Mouse (Mus musculus) right cerebral cortex, postnatal 4 days (tissue): ENCODE data around the gene Cryba2.

Experiments
- DNase-seq: peaks from one replicate; pipeline ENCODE4 v3.0.0-alpha.2; 2022

The Cryba2 gene

DNA sequence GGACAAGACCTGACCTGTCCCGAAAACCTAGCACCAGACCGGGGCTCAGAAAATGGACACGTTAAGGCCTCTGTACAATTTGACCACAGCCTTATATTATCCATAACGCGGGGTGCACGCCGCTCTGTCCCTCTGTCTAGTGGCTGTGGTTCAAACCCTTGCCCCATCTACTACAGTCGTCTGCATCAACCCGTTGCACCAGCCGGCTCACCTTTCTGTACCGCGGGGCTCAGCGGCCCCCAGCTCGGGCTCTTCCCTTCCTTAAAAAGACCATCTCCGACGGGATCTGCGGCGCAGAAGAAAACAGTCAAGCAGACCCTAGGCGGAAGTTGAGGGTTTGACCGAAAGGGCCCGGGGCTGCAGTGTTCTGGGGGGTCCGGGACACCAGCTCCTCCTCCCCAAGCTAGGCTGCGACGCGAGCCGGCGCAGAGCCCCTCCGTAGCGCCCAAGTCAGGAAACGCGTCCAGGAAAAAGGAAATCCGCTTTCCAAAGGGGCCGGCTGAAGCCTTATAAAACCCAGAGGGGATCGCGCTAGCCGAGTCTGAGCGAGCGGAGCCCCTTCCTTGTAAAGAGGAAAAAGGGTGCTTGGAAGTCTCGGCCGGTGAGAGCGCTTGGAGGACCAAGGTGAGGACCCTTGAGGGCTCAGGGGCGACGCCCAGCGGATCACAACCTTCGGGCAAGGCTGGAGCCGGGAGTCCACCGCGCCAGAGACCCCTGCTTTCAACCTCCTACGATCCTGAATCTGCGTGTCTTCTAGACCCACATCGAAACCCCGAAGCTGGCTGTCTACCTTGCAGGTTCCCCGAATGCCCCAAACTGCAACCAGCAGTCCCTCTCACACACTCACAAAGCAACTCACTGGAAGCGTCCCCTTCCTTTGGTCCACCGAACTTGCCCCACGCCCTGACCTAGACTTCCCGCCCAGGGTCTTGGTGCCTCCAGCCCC, 8.5 kb downstream of the Cryba2 start:
- no peak for DNase-seq

DNA sequence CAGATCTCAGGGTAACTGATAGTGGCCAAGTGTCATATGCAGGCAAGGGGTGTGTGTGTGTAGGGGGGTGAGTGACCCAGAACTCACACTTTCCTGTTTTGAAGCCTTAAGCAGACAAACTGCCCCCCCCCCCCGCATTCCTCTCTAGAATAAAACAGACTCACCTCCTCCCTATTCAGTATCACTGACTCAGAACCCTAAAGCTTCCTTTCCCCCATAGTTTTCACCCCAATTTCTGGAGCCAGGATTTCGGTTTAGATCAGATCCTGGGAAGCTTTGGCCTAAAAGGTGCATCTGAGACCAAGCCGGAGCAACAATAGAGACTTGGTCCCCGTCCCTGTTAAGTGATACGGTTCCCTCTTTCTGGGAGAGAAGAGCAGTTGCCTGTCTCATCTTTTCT, 9.5 kb downstream of the Cryba2 start:
- DNase-seq, result no peak

DNA sequence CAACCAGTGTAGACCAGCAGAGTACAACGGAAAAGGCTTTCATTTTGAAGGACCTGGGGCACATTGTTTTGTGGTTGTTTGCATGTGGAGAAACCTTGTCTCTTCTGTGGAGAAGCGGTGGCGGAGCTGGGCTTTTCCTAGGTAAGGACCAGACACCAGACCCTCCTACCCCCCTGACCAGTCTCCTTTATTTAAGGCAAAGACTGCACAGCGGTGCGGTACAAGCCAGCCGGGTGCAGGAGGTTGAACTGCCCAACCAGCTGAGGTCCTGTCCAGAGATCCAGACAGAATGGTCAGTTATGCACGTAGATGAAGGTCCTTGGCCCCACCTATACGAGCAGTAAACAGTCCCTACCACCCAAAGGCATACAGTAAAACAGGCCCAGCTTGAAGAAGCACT, 10.1 kb downstream of the Cryba2 start:
- no peak for DNase-seq

DNA sequence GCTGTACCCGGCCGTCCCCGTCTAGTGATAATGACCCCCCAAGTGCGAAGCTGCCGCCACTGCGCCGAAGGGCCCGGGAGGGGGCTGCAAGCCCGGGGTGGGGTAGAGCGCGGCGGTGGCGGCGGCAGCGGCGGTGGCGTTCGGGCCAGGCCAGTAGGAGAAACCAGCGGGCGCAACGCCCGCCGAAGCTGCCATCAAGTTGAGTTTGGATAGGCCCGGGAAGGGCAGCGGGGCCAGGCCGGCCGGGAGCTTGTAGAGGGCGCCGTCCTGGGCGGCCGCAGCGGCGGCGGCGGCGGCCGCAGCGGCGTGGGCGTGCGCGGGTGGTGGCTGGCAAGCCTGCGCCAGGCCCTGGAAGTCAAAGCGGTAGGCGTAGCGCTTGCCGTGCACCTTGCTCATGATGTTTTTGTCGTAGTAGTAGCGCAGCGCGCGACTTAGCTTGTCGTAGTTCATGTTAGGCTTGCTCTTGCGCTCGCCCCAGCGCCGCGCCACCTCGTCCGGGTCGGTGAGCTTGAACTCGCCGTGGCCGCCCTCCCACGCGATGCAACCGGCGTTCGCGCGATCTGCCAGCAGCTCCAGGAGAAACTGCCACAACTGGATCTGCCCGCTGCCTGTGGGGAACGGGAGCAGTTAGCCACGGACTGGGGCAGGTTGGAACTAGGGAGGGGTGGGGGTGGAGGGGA, 10.7 kb downstream of the Cryba2 start:
- DNase-seq, result no peak

DNA sequence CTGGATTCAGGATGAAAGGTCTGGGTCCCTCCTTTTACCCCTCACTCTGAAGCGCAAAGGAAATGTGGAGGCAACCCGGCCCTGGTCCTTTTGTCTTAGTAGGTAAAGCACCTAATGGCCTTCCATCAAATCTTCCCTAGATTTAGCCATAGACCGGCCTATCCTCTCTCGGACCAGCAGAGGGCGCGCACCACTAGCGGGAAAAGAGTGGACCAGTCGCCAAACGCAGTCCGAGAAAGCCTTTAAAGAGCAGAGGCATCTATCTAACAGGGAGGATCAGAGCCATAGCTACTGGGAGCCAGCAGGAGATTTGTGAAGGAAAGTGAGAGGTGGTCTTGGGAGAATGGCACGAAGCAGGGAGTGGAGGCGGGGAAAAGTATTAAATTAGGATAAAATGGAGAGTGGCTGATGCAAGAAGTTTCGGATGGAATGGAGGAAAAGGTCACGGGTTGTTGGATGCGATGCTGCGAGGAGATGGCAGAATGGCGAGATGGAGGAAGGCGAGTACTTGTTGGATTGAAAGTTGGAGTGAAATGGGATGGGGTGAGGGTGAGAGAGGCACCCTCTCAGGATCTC, 12.1 kb downstream of the Cryba2 start:
- DNase-seq, result peak; percentile 86

DNA sequence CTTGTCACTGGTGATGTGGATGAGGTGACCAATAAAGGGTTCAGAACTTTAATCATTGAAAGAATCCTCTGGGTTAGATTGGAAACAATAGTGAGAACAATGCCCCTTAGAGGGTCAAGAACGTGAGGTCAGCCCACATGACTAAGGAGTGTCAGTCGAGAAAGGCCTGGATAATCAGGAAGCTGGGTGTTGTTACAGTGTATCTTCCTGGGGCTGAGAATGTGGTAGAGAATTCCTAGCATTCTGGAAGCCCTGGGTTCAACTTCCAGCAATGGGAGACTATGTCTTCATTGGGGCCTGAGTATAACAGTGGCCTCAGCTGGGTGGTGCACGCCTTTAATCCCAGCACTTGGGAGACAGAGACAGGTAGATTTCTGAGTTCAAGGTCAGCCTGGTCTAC, 15.7 kb downstream of the Cryba2 start:
- DNase-seq, result no peak

DNA sequence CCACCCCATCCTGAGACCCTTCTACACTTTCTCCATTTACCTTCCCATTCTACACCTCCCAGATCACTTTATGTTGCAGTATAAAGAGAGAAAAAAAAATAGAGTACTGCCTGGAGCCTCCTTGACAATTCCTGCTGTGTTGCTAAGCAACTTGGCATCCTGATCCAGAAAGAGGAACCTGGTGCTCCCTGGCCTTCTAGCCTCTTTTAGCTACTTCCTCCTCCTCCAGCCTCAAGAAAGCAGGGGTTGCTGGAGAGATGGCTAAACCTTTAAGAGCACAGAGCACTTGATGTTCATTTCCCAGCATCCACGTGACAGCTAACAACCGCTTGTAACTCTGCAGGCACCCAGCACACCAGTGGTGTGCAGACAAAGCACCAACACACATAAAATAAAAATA, 20.7 kb downstream of the Cryba2 start:
- DNase-seq, result no peak

DNA sequence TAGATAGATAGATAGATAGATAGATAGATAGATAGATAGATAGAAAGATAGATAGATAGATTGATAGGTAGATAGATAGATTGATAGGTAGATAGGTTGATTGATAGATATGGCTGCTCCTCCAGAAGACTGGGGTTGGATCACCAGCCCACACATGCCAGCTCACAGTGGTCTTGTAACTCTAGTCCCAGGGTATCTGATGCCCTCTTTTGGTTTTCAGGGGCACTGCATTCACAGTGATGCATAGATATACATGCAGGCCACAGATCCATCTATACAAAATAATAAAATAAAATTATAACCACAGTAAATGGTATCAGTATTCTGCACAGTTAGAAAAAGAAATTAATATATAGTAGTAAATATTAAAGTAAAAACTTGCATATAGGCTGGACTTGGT, 31.2 kb downstream of the Cryba2 start:
- no peak for DNase-seq

DNA sequence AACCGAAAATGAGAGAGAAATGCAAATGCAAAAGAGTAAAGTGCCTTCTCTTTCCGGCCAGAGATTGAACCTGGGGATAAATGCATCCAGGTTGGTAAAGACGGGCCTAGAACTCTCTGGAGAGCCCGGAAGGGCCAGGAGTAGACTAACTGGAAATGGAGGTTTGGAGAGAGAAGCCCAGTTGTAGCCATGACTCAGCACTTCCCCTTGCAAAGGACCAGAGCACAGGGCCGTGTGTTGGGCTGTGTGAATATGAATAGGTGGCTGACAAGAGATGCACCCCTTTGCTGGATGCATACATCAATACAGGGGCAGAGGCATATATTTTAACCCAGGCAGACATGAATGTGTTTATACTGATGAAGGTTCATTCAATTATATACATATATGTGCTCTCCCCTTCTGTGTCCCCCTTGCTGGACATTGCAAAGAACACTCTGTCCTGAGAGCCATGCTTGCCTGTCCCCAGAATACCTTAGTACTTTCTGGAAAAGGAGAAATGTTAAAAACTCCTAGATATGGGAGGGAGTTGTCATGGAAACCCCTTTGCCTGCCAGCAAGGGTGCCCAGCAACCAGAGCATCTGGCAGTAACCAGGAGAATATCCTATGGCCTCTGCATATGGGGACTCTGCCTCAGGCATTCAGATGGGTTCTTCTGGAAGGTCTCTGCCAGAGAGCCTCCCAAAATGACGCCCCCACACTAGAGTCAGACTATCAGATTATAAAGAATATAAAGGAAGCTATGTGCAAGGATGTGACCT, 33.5 kb downstream of the Cryba2 start:
- no peak for DNase-seq

DNA sequence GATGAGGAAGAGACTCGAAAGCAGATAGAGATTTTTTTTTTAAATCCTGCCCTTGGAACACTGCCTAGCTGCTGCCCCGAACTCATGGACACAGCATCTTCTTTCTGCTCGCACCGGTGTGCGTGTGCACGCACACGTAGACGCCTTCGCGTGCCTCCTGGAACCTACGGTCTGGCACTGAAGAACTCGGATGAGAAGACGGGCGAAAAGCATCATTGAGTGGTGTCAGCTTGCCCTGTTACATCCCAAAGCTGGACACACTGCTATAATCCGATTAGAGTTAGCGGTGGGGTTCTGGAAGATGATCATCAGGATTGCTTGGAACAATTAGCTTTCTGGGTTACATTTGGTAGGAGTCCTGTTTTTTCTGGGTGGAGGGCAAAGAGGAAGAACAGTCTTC, 34.1 kb downstream of the Cryba2 start:
- no peak for DNase-seq

DNA sequence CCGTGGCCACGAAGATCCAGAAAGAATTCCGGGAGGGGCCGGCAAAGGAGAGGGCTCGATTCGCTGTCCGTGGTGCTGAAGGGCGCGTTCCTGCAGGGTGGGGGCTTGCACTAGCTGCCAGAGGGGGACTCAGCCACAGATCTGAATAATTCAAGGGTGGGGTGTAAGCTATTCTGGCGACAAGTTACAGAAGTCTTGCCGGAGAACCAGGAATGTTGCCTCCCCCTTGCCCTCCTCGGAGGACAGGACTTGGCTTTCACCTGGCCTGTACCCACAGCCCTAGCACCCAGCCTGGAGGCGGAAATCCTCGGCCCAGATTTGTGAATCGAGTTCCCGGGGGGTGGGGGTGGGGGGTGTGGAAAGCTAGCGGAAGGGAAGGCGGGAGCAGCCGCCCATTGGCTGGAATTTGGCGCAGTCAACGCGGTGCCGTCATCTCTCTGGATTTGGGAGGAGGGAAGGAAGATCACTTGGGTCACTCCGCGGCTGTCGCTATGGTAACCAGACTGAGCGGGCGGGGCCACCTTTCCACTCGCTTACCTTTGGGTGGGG, 34.7 kb downstream of the Cryba2 start:
- peak; percentile 83 for DNase-seq

DNA sequence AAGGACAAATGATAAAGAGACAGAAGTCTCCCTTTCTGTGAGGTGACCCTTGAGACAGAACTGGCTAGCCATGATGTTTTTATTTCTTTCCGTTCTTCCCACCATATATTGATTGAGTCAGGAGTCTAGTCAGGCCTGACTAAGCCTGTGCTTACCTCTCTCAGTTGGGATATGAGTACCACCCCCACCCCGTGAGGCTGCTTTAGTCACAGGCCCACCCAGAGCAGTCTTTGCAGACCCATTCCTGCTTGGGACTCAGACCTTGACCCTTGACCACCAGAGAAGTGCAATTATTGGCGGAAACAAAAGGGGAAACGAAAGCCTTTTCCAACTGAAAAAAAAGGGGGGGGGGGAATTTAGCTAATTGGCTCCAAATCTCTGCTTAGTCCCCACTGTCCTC, 35.3 kb downstream of the Cryba2 start:
- DNase-seq, result no peak

DNA sequence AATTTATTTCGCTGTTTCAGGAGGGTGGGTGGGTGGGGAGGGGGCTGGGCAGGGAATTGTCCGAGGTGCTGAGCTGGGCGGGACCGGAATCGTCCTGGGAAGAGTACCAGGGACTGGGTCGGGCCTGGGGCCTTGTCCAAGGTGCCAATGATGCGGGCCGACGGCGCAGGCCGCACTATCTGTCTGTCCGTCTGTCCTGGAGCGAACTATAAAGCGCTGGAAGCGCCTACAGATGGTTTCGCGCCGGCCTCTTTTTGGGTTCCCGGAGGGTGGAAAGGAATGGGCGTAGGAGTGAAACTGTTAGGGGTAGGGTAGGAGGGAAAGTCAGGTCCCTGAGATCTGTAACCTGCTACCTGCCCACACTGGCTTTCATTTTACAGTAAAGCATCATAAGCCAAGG, 35.7 kb downstream of the Cryba2 start:
- DNase-seq, result no peak

DNA sequence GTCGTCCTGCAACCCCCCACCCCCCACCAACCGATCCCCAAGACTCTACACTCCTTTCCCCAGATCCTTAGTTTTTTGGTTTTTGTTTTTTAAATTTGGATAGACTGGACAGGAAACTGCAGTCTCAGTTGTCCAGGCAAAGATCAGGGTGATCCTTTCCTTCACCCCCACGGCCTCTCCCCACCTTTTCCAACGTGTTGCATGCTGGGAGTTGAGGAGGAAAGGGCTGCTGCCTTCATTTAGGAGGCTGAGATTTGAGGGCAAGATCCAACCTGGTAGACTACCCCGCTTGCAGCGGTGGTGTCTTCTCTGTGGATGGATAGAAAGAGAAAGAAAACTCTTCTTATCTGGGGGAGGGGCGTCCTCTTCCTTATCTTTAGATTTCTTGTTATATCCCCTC, 36.2 kb downstream of the Cryba2 start:
- DNase-seq, result no peak

DNA sequence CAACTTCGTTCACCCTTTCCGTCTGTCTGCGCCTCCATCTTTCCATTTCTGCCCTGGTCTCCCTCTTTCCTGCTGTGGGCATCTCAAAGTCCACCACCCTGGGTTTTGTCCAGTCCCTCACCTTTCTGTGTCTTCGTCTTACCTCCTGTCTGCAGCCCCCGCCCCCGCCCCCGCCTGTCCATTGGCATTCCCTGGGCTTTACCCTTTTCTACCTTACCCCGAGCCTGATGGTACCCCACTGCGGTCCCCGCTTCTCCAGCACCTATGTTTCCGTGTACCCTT, 36.6 kb downstream of the Cryba2 start:
- DNase-seq, result no peak

DNA sequence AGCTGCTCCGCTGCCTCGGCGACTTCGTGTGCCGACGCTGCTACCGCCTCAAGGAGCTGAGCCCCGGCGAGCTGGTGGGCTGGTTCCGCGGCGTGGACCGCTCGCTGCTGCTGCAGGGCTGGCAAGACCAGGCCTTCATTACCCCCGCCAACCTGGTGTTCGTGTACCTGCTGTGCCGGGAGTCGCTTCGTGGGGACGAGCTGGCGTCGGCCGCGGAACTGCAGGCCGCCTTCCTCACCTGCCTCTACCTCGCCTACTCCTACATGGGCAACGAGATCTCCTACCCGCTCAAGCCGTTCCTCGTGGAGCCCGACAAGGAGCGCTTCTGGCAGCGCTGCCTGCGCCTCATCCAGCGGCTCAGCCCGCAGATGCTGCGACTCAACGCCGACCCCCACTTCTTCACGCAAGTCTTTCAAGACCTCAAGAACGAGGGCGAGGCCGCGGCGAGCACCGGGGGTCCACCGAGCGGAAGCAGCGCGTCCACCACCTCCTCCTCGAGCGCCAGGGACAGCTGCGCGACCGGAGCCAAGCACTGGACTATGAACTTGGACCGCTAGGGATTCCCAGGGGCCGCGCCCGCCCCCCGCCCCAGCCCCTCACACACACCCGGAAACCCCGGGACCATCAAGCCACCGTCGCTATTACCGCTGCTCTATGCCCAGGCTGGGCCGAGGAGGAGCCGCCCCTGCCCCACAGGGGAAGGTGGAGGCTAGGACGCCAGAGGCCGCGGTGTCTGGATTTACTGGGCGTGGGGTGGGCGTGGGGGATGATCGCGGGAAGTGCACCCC, 37.1 kb downstream of the Cryba2 start:
- peak; percentile 44 for DNase-seq

DNA sequence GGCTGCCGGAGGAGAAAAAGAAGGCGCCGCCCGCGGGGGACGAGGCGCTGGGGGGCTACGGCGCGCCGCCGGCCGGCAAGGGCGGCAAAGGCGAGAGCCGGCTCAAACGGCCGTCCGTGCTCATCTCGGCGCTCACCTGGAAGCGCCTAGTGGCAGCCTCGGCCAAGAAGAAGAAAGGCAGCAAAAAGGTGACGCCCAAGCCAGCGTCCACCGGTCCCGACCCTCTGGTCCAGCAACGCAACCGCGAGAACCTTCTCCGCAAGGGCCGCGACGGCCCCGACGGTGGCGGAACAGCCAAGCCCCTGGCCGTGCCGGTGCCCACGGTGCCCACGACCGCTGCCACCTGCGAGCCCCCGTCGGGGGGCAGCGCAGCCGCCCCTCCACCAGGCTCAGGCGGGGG, 37.8 kb downstream of the Cryba2 start:
- no peak for DNase-seq

DNA sequence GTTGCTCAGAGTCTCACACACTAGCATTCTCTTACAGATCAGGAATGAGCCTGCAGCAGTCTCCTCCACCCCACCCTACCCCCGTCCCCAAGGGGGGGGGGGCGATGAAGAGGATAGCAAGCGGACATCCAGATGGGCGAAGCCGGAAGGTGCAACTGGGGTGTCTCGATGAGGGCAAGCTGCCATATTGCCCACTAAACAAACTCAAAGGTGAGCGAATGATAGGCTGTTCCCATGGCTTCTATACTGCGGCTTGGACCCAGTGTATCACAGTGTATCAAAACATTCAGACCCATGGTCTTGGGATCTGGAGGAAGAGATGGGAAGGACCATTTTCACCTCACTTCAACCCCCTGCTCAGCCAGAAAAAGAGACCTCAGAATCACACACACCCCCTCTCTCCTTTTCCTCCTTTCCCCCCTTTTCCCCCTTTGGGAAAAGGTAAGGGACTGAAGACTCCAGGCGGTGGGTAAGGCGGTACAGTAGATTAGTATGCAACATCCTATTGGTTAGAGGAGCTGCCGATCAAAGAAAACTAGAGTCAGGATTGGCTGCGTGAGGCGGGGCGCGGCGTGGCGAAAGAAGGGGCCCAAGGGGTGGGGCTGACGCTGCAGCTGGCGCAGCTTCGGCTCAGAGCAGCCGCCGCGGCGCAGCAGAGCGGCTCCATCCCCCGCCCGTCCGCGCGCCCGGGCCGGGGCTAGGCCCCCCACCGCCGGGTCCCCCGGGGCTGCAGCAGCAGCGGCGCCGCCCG, 38.5 kb downstream of the Cryba2 start, which contains the start of gene Cdk5r2:
Gene Cdk5r2 (plus strand): TSS at position 629 of the 751 bp plus-strand sequence.
- DNase-seq, result peak; percentile 89

DNA sequence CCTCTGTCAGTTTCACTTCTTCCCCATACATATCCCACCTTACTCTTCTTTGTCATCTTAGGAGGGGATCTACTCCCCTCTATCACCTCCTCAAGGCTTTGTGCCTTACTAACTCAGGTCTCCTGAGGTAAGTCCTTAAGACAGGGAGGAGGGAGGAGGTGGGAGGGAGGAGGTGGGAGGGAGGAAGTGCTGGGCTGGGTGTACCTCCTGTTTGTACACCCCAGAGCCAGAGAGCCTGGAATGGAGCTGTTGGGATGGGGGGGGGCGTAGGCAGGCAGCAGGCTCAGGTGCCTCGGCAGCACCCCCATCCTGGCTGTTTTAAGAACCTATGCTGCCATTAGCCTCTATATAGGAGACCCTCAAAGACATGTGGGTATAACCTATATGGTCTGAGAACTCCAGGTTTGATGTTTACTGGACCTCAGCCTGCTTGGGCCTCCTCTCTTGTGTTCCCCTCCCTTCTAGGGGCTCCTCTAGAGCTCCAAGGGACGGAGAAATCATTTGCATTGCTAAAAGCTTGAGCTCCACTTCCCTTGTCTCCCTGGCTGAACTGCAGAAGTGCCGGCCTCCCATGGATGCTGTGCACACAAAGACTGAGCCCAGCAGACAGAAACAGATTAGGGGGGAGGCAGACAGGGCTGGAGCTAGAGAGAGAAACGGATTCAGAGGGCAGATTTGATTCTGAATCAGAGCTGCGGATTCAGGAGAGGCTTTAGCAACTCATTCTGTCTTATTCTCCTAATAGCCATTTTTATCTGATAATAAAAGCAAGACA, 41.8 kb downstream of the Cryba2 start:
- no peak for DNase-seq

DNA sequence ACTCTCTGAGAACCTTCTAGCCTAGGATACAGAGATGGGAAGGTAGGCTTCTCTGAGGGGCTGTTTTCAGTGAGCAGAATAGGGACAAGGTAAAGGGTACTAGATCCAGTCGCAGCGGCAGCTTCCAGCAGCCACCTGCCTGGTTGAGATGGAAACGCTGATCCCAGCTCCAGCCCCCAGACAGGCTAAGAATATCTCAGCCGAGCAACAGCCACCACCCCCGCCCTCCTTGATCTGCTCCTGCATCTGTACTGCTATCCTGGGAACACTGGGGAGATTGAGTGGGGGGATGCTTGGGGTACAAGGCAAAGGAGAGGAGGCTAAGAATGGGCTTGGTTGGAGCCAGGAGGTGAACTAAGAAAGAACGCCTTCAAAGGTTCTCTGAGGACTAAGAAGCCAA, 42.7 kb downstream of the Cryba2 start:
- DNase-seq, result peak; percentile 20

DNA sequence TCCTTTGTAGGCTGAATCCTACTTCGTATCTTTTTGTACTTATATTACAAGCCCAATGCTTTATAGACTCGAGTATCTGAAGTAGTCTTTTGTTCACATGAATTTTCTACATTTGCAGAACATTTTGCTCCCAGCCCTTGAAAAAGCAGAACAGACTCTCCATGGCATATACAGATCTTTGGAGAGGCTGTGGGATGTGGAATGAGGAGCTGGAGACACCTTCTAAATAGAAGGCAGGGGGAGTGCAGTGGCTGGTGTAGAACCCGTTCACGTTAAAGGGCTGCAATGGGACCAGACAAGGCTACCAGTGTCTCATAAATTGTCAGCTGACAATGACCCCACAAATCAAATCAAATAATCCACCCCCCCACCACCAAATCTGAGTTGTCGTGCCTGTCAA, 44.0 kb downstream of the Cryba2 start:
- DNase-seq, result no peak
